ENCODE assay signal across 15 mouse cellular contexts in genomic region chr10:30647681-30648080, GRCm38 (mm10).
"Had no signal": no experiment of that assay in that cellular context is flagged by ENCODE, and none has a peak within 500 bp of the region (broad histone marks: within the 10 kb centered on the region; RNA-seq: fewer than 3 reads in every experiment).

No protein-coding gene starts in this region.

- H3K27me3 ChIP-seq: liver, embryonic 12.5 days; midbrain, embryonic 13.5 days; midbrain, embryonic 15.5 days; neural tube, embryonic 13.5 days; stomach, embryonic 15.5 days had no signal

- H3K36me3 ChIP-seq: stomach, embryonic 15.5 days had no signal

- H3K4me1 ChIP-seq: liver, embryonic 12.5 days; midbrain, embryonic 13.5 days; midbrain, embryonic 15.5 days; neural tube, embryonic 13.5 days; stomach, embryonic 15.5 days had no signal

- H3K9ac ChIP-seq: liver, embryonic 12.5 days; liver, embryonic 14.5 days; lung, embryonic 14.5 days; midbrain, embryonic 13.5 days; midbrain, embryonic 15.5 days; neural tube, embryonic 13.5 days; stomach, embryonic 15.5 days had no signal

- ATAC-seq: liver, embryonic 12.5 days; midbrain, embryonic 13.5 days; midbrain, embryonic 15.5 days had no signal

- H3K9me3 ChIP-seq: liver, embryonic 12.5 days; midbrain, embryonic 13.5 days; midbrain, embryonic 15.5 days; neural tube, embryonic 13.5 days; stomach, embryonic 15.5 days had no signal

- DNase-seq: lung, adult 18-20 months; lung, embryonic 14.5 days; lung, postnatal 10 days; lung, postnatal 4 days; thymus, adult 2 months; thymus, postnatal 25 days; thymus, postnatal 4 days had no signal

- H3K4me3 ChIP-seq: liver, embryonic 12.5 days; midbrain, embryonic 13.5 days; midbrain, embryonic 15.5 days; neural tube, embryonic 13.5 days; stomach, embryonic 15.5 days had no signal

- H3K4me2 ChIP-seq: liver, embryonic 12.5 days; lung, embryonic 14.5 days; midbrain, embryonic 11.5 days; midbrain, embryonic 13.5 days; midbrain, embryonic 15.5 days; neural tube, embryonic 13.5 days; stomach, embryonic 15.5 days had no signal

- H3K27ac ChIP-seq: liver, embryonic 12.5 days; liver, embryonic 14.5 days; midbrain, embryonic 13.5 days; midbrain, embryonic 15.5 days; neural tube, embryonic 13.5 days; stomach, embryonic 15.5 days; stomach, postnatal 0 days had no signal
